Mouse (Mus musculus) testis, adult 2 months (tissue): ENCODE measurements at regions not wholly inside any gene's neighbourhood (a gene's known extent, or its start where the extent isn't known, plus 50 kb on each side); places are given as distances from the start of the nearest gene placed in this dataset.

Experiments used
- CTCF ChIP-seq: fragments of 200-500 bp; IDR thresholded peaks from 2 replicates; pipeline ENCODE4 v1.5.1; 2012; ENCODE audit warnings: low read depth, mild to moderate bottlenecking, inconsistent platforms, low read length, moderate library complexity; ENCODE audit not compliant: control insufficient read depth, insufficient read depth, insufficient replicate concordance
- POLR2A ChIP-seq: fragments of 200-500 bp; IDR thresholded peaks from 2 replicates; pipeline ENCODE4 v1.6.1; 2012; ENCODE audit warnings: low read depth, mild to moderate bottlenecking, inconsistent platforms, low read length, moderate library complexity; ENCODE audit not compliant: control insufficient read depth

- TF ChIP-seq CTCF (no peak), POLR2A (no peak)
Observed at GRCm38 (mm10) chr1:6979626-6980025, 2171.9 kb downstream of the Gm37988 start.
